8 mouse cellular contexts compared by ENCODE assay signal in the genomic region with DNA sequence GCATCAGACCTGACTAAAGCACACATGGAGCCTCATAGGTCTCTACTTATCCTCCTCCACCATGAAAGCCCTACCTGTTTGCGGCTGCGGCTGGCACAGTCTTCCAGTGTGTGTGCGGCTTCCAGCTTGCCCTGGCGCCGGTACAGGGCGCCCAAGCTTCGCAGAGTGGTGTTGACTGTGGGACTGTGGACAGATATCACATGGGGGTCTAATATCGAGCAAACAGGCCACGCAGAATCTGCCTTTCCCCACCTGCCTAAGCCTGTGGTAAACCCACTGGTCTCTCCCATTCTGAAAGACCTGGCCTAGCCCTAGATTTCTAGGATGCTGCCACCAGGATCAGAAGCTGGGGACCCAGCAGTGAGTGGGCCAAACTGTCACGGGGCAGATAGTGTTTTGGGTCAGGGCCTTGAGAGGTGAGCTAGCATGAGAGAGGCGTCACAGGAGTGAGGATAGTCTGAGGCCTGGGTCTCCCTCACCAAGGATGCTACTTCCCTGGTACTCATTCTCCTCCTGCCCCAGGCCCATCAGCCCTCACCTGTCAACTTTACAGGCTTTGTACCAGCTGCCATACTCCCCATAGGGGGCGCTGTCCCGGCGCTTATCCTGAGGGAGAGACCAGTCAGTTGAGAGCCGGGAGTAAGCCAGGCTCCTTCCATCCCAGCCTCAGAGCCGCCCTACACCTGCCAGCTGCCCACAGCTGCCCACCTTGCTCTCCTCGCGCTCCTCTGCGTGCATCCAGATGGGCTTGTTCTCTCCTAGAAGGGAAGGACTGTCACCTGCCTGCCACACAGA. TPM values are rescaled to one million over a fixed set of nuclear protein-coding genes. Genes with fewer than 3 reads are reported as not detected.
A peak's percentile ranks its signal among the peaks of the same experiment; 100 is the strongest.
DNase-seq lines count a peak whose midpoint lies in the region; ATAC-seq and TF ChIP-seq lines count a peak whose summit lies in the region.

No protein-coding gene starts in this region.

- no peaks in the 10 kb centered on the region for H3K27me3 ChIP-seq in heart, embryonic 10.5 days (ENCODE audit: insufficient read depth, poor library complexity, severe bottlenecking)
- H3K27me3 ChIP-seq in heart, embryonic 12.5 days (replicated peaks): no peaks in the 10 kb centered on the region
- no peaks in the 10 kb centered on the region for H3K27me3 ChIP-seq in neural tube, embryonic 15.5 days (replicated peaks)

- no peak overlapping the region for H3K4me2 ChIP-seq in heart, embryonic 12.5 days
- H3K4me2 ChIP-seq in neural tube, embryonic 15.5 days: no peak overlapping the region

- DNase-seq in heart, embryonic 10.5 days (ENCODE audit: low spot score): no peak
- DNase-seq in neural tube, embryonic 10.5 days (ENCODE audit: extremely low spot score, low spot score): no peak
- peak; percentile 49 for DNase-seq in brain, adult 2 months (ENCODE audit: low read depth, low spot score)
- DNase-seq in urinary bladder, postnatal 10 days (ENCODE audit: low spot score): no peak

- H3K4me3 ChIP-seq in heart, embryonic 10.5 days: no peak overlapping the region
- H3K4me3 ChIP-seq in heart, embryonic 12.5 days: no peak overlapping the region
- H3K4me3 ChIP-seq in neural tube, embryonic 15.5 days (replicated peaks): no peak overlapping the region
- H3K4me3 ChIP-seq in olfactory bulb, adult 2 months (ENCODE audit: insufficient read depth, low read depth, low read length): no peak overlapping the region

- 77% methylated on average over 19 of the region's 19 CpGs for WGBS in heart, embryonic 10.5 days
- WGBS in heart, embryonic 12.5 days: 73% methylated on average over 19 of the region's 19 CpGs
- 76% methylated on average over 19 of the region's 19 CpGs for WGBS in neural tube, embryonic 15.5 days
- WGBS in olfactory bulb, adult 2 months: 75% methylated on average over 19 of the region's 19 CpGs

- no peak overlapping the region for H3K9ac ChIP-seq in heart, embryonic 12.5 days
- 0 out of 2 replicates have a peak overlapping the region, but pooled peaks have one; percentile 21 for H3K9ac ChIP-seq in neural tube, embryonic 15.5 days (replicated peaks)

- peak overlapping the region; percentile 45; the same call in 1 of the 2 replicates for H3K27ac ChIP-seq in heart, embryonic 10.5 days
- H3K27ac ChIP-seq in heart, embryonic 12.5 days (ENCODE audit: poor library complexity, severe bottlenecking): no peak overlapping the region
- no peak overlapping the region for H3K27ac ChIP-seq in neural tube, embryonic 15.5 days (replicated peaks)
- no peak overlapping the region for H3K27ac ChIP-seq in olfactory bulb, adult 2 months (ENCODE audit: insufficient read depth, low read depth, low read length)

- peaks cover 70% of the 10 kb centered on the region for H3K36me3 ChIP-seq in heart, embryonic 10.5 days
- peaks cover 53% of the 10 kb centered on the region for H3K36me3 ChIP-seq in heart, embryonic 12.5 days
- H3K36me3 ChIP-seq in neural tube, embryonic 15.5 days: peaks cover 65% of the 10 kb centered on the region

- no peak for ATAC-seq in heart, embryonic 12.5 days (ENCODE audit: insufficient number of reproducible peaks, low FRiP score)
- ATAC-seq in neural tube, embryonic 15.5 days (ENCODE audit: low FRiP score): no peak
- no peak for ATAC-seq in activated CD4-positive, CD25-positive, alpha-beta regulatory T cell, adult 4 months

- peaks cover 35% of the 10 kb centered on the region for H3K4me1 ChIP-seq in heart, embryonic 10.5 days
- peaks cover 28% of the 10 kb centered on the region for H3K4me1 ChIP-seq in heart, embryonic 12.5 days (replicated peaks)
- H3K4me1 ChIP-seq in neural tube, embryonic 15.5 days: peaks cover 17% of the 10 kb centered on the region
- H3K4me1 ChIP-seq in olfactory bulb, adult 2 months (ENCODE audit: control insufficient read depth, insufficient read depth, low read length): peaks cover 19% of the 10 kb centered on the region

- TF ChIP-seq CTCF in olfactory bulb, adult 2 months (IDR thresholded peaks at IDR 0.05; ENCODE audit: insufficient read depth, low read depth, low read length): 0 out of 2 replicates have a peak, but pooled peaks have one; percentile 20

- no peak for TF ChIP-seq POLR2A in olfactory bulb, adult 2 months (IDR thresholded peaks at IDR 0.05; ENCODE audit: insufficient read depth, low read depth, low read length)

- no peaks in the 10 kb centered on the region for H3K9me3 ChIP-seq in heart, embryonic 10.5 days
- H3K9me3 ChIP-seq in heart, embryonic 12.5 days (replicated peaks): no peaks in the 10 kb centered on the region
- no peaks in the 10 kb centered on the region for H3K9me3 ChIP-seq in neural tube, embryonic 15.5 days (replicated peaks)

RNA-seq across cellular contexts. Expression of a gene that starts 3.0 kb away (rescaled TPM):
- polyA plus RNA-seq in heart, embryonic 10.5 days (2016; fragmentation: Nextera tagmentation; extraction: Ambion mirVana): 261 and 263 TPM in 2 replicates
- 218 and 226 TPM in 2 replicates for polyA plus RNA-seq in heart, embryonic 12.5 days (2016; fragmentation: Nextera tagmentation; extraction: Ambion mirVana)
- polyA plus RNA-seq in neural tube, embryonic 15.5 days (2015; fragmentation: Nextera tagmentation; extraction: Ambion mirVana): 205 and 218 TPM in 2 replicates
- not detected in 2 replicates for polyA plus RNA-seq in olfactory bulb, adult 2 months (2012; ENCODE audit: insufficient read depth, insufficient read length, low replicate concordance, missing spikeins)
- polyA plus RNA-seq in activated CD4-positive, CD25-positive, alpha-beta regulatory T cell, adult 4 months (2017; shearing (Covaris generic)): 100 to 1,000 TPM; 118 to 143 TPM

RNA-seq across cellular contexts. Expression of a gene that starts 8.5 kb away (rescaled TPM):
- polyA plus RNA-seq in heart, embryonic 10.5 days (2016; fragmentation: Nextera tagmentation; extraction: Ambion mirVana): 23.7 and 27.0 TPM in 2 replicates
- 24.0 and 28.6 TPM in 2 replicates for polyA plus RNA-seq in heart, embryonic 12.5 days (2016; fragmentation: Nextera tagmentation; extraction: Ambion mirVana)
- 82.4 and 94.5 TPM in 2 replicates for polyA plus RNA-seq in neural tube, embryonic 15.5 days (2015; fragmentation: Nextera tagmentation; extraction: Ambion mirVana)
- polyA plus RNA-seq in olfactory bulb, adult 2 months (2012; ENCODE audit: insufficient read depth, insufficient read length, low replicate concordance, missing spikeins): not detected in 2 replicates
- polyA plus RNA-seq in activated CD4-positive, CD25-positive, alpha-beta regulatory T cell, adult 4 months (2017; shearing (Covaris generic)): 1 to 10 TPM; 4.6 to 6.7 TPM

RNA-seq across cellular contexts. Expression of a gene that starts 11.5 kb away (rescaled TPM):
- polyA plus RNA-seq in heart, embryonic 10.5 days (2016; fragmentation: Nextera tagmentation; extraction: Ambion mirVana): 4.6 and 12.7 TPM in 2 replicates
- polyA plus RNA-seq in heart, embryonic 12.5 days (2016; fragmentation: Nextera tagmentation; extraction: Ambion mirVana): 5.9 and 7.0 TPM in 2 replicates
- 294 and 369 TPM in 2 replicates for polyA plus RNA-seq in neural tube, embryonic 15.5 days (2015; fragmentation: Nextera tagmentation; extraction: Ambion mirVana)
- polyA plus RNA-seq in olfactory bulb, adult 2 months (2012; ENCODE audit: insufficient read depth, insufficient read length, low replicate concordance, missing spikeins): not detected in 2 replicates
- not detected for polyA plus RNA-seq in activated CD4-positive, CD25-positive, alpha-beta regulatory T cell, adult 4 months (2017; shearing (Covaris generic))

RNA-seq across cellular contexts. Expression of a gene that starts 21.5 kb away (rescaled TPM):
- polyA plus RNA-seq in heart, embryonic 10.5 days (2016; fragmentation: Nextera tagmentation; extraction: Ambion mirVana): 94.9 and 104 TPM in 2 replicates
- 76.0 and 82.8 TPM in 2 replicates for polyA plus RNA-seq in heart, embryonic 12.5 days (2016; fragmentation: Nextera tagmentation; extraction: Ambion mirVana)
- polyA plus RNA-seq in neural tube, embryonic 15.5 days (2015; fragmentation: Nextera tagmentation; extraction: Ambion mirVana): 56.8 and 66.1 TPM in 2 replicates
- polyA plus RNA-seq in olfactory bulb, adult 2 months (2012; ENCODE audit: insufficient read depth, insufficient read length, low replicate concordance, missing spikeins): not detected in 2 replicates
- 10 to 100 TPM; 49.2 to 51.1 TPM for polyA plus RNA-seq in activated CD4-positive, CD25-positive, alpha-beta regulatory T cell, adult 4 months (2017; shearing (Covaris generic))

RNA-seq across cellular contexts. Expression of a gene that starts 24.5 kb away (rescaled TPM):
- polyA plus RNA-seq in heart, embryonic 10.5 days (2016; fragmentation: Nextera tagmentation; extraction: Ambion mirVana): 6.4 and 7.6 TPM in 2 replicates
- 4.4 TPM in 2 replicates for polyA plus RNA-seq in heart, embryonic 12.5 days (2016; fragmentation: Nextera tagmentation; extraction: Ambion mirVana)
- 29.7 and 38.5 TPM in 2 replicates for polyA plus RNA-seq in neural tube, embryonic 15.5 days (2015; fragmentation: Nextera tagmentation; extraction: Ambion mirVana)
- not detected in 2 replicates for polyA plus RNA-seq in olfactory bulb, adult 2 months (2012; ENCODE audit: insufficient read depth, insufficient read length, low replicate concordance, missing spikeins)
- polyA plus RNA-seq in activated CD4-positive, CD25-positive, alpha-beta regulatory T cell, adult 4 months (2017; shearing (Covaris generic)): not detected

Comparison
In these comparisons a context has a peak if more than half of its experiments do, and no peak if none do; other contexts are left out.
1. RNA of a gene that starts 3.0 kb away (polyA plus RNA-seq): 261 to 263 TPM in heart, embryonic 10.5 days, 218 to 226 TPM in heart, embryonic 12.5 days, 205 to 218 TPM in neural tube, embryonic 15.5 days and 118 to 143 TPM in activated CD4-positive, CD25-positive, alpha-beta regulatory T cell, adult 4 months; not detected in olfactory bulb, adult 2 months; every median in the first group is over 100 times any median in the second.